Mouse (Mus musculus): ENCODE measurements around the gene Gtf2e1.

DNA sequence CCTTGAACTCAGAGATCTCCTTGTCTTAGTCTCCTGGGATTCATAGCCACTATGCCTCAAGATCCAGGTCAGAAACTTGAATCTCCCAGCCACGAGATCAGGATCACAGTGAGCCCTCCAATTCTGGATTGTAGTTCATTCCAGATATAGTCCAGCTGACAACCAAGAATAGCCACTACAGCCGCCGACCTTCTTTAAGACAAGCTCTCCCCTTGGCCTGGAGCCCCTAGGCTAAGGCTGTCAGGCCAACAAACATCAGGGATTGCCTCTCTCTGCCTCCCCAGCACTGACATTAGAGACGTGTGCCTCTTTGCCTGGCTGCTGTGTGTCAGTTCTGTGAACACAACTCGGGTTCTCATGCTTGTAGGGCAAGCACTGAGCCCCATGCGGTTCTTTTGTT, 1.2 kb upstream of the Gtf2e1 start:
- TF ChIP-seq MAFK (IDR thresholded peaks at IDR 0.05; ENCODE audit: insufficient read depth, low read depth, low read length): no peak
- TF ChIP-seq CHD2 (IDR thresholded peaks at IDR 0.05; ENCODE audit: low read depth, low read length): no peak
- TF ChIP-seq HCFC1 (IDR thresholded peaks at IDR 0.05; ENCODE audit: borderline replicate concordance, insufficient read depth, low read length): no peak
- no peak for TF ChIP-seq ZNF384 (IDR thresholded peaks at IDR 0.05; ENCODE audit: low read depth, low read length)

Data from ES-E14 (cell line).